Mouse (Mus musculus) liver, adult (tissue): Measurements from ENCODE around the gene 1700020D05Rik.

ENCODE experiments used
- GATA4 ChIP-seq: IDR thresholded peaks from 2 replicates; pipeline ENCODE4 v1.6.1; 2014; ENCODE audit warnings: mild to moderate bottlenecking, low read length; ENCODE audit not compliant: insufficient replicate concordance

Gene 1700020D05Rik

GRCm38 (mm10) chr19:5503687-5504086 lies at the start of gene 1700020D05Rik:
TSS of gene 1700020D05Rik (minus strand) at chr19:5503787.
- TF ChIP-seq GATA4, result no peak

DNA sequence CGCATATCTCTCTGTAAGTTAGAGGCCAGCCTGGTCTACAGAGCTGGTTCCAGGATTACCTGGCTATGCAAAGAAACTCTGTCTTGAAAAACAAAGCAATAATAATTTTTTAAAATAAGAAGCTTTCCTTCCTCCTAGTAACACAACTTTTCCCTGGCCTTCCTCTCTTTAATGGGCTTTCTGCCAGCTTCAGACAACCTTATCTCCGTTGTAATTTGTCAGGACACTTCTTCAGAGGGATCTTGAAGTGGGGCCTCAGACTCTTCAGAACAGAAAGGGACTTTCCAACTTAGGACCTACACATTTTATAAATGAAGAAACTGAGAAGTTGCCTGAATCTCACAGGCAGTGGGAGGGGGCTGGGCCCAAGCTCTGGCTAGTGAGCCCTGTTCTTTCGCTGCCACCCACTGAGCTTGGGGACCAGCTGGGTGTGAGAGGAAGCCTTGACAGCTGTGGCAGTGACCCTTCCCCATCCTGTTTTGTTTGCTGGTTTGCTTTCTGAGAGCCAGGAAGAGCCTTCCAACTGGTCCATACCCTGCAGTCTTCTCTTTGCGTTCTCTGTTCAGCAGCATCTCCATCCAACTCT lies 44.0 kb upstream of the 1700020D05Rik start:
- TF ChIP-seq GATA4, result peak; percentile 18; the same call in 1 of the 2 replicates

DNA sequence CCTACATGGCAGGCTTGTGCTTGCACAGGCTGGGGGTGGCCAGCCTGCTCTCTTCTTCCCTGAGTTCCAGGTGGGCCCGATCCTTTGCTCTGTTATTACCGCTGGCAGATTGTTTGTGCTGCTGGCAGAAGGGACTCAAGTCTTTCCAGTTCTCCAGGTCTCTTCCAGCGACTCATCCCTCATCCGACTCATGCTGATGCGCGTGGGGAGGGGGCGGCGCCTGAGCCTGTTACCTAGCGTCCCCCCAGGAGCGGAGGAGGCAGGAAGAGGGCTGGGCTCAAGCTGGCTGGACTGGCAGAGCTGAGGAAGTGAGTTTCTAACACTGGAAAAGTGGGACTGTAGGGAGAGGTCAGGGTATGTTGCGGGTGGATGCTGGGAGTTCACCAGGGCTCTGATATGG lies 40.4 kb upstream of the 1700020D05Rik start:
- no peak for TF ChIP-seq GATA4

- TF ChIP-seq GATA4, result no peak
Observed at GRCm38 (mm10) chr19:5543362-5543761, 39.8 kb upstream of the 1700020D05Rik start.

DNA sequence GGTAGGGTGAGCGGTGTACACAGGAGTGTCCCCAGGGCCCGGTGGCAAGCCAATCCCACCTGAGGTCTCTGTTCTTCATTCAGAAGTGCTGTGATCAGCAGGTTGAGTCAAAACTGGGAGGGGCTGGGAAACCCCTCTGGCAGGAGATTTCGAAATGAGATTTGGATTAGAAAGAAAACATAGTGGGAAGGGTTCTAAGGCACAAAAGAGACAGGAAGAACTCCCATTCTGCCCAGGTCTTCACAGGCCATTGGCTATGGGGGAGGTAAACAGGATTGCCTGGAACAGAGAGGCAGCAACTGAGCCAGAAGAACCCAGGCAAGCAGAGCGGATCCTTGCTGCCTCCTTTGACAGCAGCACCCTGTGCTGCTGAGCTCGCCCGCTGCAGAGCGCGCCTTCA lies 35.2 kb upstream of the 1700020D05Rik start:
- no peak for TF ChIP-seq GATA4

- no peak for TF ChIP-seq GATA4
Observed at GRCm38 (mm10) chr19:5532520-5532919, 28.9 kb upstream of the 1700020D05Rik start.

- TF ChIP-seq GATA4, result no peak
Observed at GRCm38 (mm10) chr19:5530138-5530524, 26.5 kb upstream of the 1700020D05Rik start.

- TF ChIP-seq GATA4, result no peak
Observed at GRCm38 (mm10) chr19:5529325-5530137, 25.9 kb upstream of the 1700020D05Rik start.

DNA sequence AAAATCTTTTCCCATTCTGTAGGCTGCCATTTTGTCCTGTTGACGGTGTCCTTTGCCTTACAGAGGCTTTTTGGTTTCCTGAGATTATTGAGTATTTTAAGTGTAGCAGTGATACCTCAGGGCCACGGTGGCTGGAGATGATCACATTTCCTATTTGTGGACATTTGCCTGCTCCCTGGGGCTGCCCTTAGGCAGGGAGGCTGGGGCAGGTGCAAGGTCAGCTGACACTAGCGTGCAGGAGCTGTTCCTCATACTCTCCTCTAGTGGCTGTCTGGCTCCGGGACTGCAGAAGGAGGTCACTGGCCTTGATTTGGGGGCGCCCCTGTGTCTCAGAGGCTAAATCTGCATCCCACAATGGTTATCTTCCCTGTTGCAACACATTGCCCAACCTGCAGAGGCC lies 21.6 kb upstream of the 1700020D05Rik start:
- no peak for TF ChIP-seq GATA4

DNA sequence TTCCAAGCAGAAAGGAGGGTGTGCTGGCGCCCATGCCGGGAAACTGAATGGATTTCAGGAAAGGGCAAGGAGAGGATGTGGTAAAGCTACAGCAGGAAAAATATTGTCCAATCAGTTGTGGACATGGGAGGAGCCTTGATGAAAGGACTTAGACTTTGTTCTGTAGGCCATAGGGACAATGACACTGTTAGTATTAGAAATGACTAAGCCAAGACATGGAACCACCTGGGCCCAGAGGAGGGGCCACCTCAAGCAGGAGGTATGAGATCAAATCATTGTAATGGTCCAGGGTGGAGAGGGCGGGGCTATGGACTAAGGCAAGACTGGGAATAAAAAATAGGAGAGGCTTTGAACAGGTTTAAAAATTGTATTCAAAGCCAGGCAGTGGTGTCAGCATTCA lies 15.1 kb upstream of the 1700020D05Rik start:
- TF ChIP-seq GATA4, result no peak

GRCm38 (mm10) chr19:5516906-5517505 lies 13.4 kb upstream of the 1700020D05Rik start:
- no peak for TF ChIP-seq GATA4

DNA sequence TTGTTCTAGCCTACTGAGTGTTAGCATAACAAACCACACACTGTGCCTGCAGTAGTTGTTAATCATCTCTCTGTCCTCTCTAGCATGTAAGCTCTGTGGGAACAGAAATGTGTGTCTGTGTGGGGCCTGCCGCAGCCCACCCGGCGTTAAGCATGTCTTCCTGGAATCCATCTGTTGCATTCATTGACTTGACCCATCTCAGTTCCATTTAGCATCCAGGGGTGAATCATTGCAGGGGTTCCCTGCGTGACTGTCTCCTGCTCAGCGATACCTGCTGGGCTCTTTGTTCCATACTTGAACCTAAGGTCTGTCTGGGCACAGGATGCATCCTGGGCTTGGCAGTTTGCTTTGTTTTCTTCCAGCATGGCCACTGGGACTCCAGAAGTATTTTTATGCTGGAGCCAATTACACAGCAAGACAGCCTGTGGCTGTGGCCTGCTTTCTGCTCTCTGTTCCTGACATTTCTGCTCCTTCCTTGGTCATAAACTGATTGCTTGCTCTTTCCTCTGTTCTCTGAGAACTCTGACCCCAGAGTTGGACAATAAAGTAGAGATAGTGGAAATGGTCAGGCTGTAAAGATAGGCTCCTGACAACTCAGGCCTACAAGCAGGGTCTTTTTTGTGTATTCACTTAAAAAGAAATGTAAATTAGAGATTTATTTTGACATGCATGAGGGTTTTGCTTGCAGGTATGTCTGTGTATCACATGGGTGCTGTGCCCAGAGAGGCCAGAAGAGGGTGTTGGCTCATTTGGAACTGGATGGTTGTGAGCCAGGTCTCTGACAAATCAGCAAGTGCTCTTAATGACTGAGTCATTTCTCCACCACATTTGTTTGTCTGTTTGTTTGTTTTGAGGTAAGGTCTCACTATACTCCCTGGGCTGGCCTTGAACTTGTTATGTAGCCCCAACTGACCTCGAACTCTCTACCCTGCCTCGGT lies 12.5 kb upstream of the 1700020D05Rik start:
- no peak for TF ChIP-seq GATA4

DNA sequence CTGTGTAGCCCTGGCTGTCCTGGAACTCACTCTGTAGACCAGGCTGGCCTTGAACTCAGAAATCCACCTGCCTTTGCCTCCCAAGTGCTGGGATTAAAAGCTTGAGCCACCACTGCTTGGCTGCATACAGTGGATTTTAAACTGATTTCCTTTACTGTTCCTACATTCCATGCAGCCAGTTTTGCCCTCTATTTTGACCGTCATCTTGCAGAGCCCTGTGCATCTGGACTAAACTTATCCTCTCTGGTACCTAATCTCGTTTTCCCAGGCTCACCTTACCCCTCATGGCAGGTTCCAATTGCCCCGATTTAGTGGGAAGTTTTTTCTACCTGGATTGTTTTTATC lies 9.4 kb upstream of the 1700020D05Rik start:
- no peak for TF ChIP-seq GATA4

GRCm38 (mm10) chr19:5512091-5513004 lies 8.8 kb upstream of the 1700020D05Rik start:
- no peak for TF ChIP-seq GATA4
